Mouse (Mus musculus) megakaryocyte progenitor cell, adult 5-6 weeks (primary cell): ENCODE measurements around the gene Lmo4. TPM values are rescaled to one million over a fixed set of nuclear protein-coding genes. Genes with fewer than 3 reads are reported as not detected.

Source experiments
- ATAC-seq: replicated peaks from 2 replicates; pipeline ENCODE4 v1.8.0; 2016; ENCODE audit warnings: mild to moderate bottlenecking, moderate TSS enrichment, inconsistent platforms; ENCODE audit not compliant: poor library complexity
- total RNA-seq, 2 experiments: library from RNA; stranded (forward) in 1 of 2; stranded (reverse) in 1 of 2; fragments of 157-497, 149-512 nt in 1 of 2; fragments of 200-1000 nt in 1 of 2; gene quantifications; 2 replicates each; pipeline versions ENCODE4 v1.2.3 to v1.2.4; 2015 to 2017

Gene Lmo4
- total RNA-seq, 2 experiments from 2014 or later = 44.7 to 147 TPM

GRCm38 (mm10) chr3:144161261-144161660, 43.8 kb downstream of the Lmo4 start:
- no peak for ATAC-seq

GRCm38 (mm10) chr3:144155746-144156145, 49.3 kb downstream of the Lmo4 start:
- no peak for ATAC-seq

- ATAC-seq = no peak
Measured at GRCm38 (mm10) chr3:144153395-144153794, 51.6 kb downstream of the Lmo4 start.

GRCm38 (mm10) chr3:144151001-144151400, 54.0 kb downstream of the Lmo4 start:
- no peak for ATAC-seq

GRCm38 (mm10) chr3:144148234-144148633, 56.8 kb downstream of the Lmo4 start:
- no peak for ATAC-seq

- ATAC-seq = no peak
Measured at GRCm38 (mm10) chr3:144147244-144147643, 57.8 kb downstream of the Lmo4 start.

GRCm38 (mm10) chr3:144144066-144144465, 61.0 kb downstream of the Lmo4 start:
- no peak for ATAC-seq

GRCm38 (mm10) chr3:144142939-144143338, 62.1 kb downstream of the Lmo4 start:
- ATAC-seq = no peak

- no peak for ATAC-seq
Measured at GRCm38 (mm10) chr3:144141786-144142185, 63.2 kb downstream of the Lmo4 start.

- ATAC-seq = no peak
Measured at GRCm38 (mm10) chr3:144140816-144141215, 64.2 kb downstream of the Lmo4 start.

- peak; percentile 78 for ATAC-seq
Measured at GRCm38 (mm10) chr3:144138659-144139058, 66.4 kb downstream of the Lmo4 start.
